Mouse (Mus musculus) liver, adult 10 weeks (tissue): ENCODE measurements around the gene Ginm1. TPM values are rescaled to one million over a fixed set of nuclear protein-coding genes. Genes with fewer than 3 reads are reported as not detected.

ENCODE experiments used
- polyA plus RNA-seq: library from polyadenylated mRNA; stranded (reverse); fragments of 350-450 nt; fragmentation: Illumina TruSeq; extraction: RNeasy Lipid Tissue Mini Kit (QIAGEN cat#74804); gene quantifications from one replicate; pipeline ENCODE4 v1.2.3, GENCODE M21; 2014; ENCODE audit warnings: low read depth, low replicate concordance

Gene Ginm1
- 141 TPM for polyA plus RNA-seq

GRCm38 (mm10) chr10:7792751-7793385 is at the start of gene Ginm1, which contains the start of gene Ppil4:
Gene Ginm1 (minus strand): TSS chr10:7792824.
Gene Ppil4 (plus strand): TSS chr10:7792891.

GRCm38 (mm10) chr10:7832171-7832676 is 39.6 kb upstream of the Ginm1 start, which contains the start of gene Zc3h12d:
Gene Zc3h12d (plus strand): TSS chr10:7832470.

GRCm38 (mm10) chr10:7725751-7726500 is 66.7 kb downstream of the Ginm1 start, which contains the start of gene Katna1:
Gene Katna1 (plus strand): TSS chr10:7726000.

Other genes with a start within 250 kb of the Ginm1 start
- gene Lrp11, start 203.0 kb downstream of the Ginm1 start, polyA plus RNA-seq: 1.9 TPM
- gene Nup43, start 125.3 kb downstream of the Ginm1 start, polyA plus RNA-seq: 7.7 TPM
- gene Pcmt1, start 111.7 kb downstream of the Ginm1 start, polyA plus RNA-seq: 41.5 TPM
- gene Lats1, start 111.6 kb downstream of the Ginm1 start, polyA plus RNA-seq: 18.9 TPM
- 24.4 TPM for gene Katna1, start 66.8 kb downstream of the Ginm1 start, polyA plus RNA-seq
- 24.2 TPM for gene Ppil4, start 67 bp upstream of the Ginm1 start, polyA plus RNA-seq
- 2.2 TPM for gene Zc3h12d, start 39.6 kb upstream of the Ginm1 start, polyA plus RNA-seq
- 72.3 TPM for gene Tab2, start 163.4 kb upstream of the Ginm1 start, polyA plus RNA-seq